Mouse (Mus musculus) adrenal gland, postnatal 14 days (tissue): ENCODE data around the gene Olfr492. TPM values are rescaled to one million over a fixed set of nuclear protein-coding genes. Genes with fewer than 3 reads are reported as not detected.

ENCODE experiments used
- DNase-seq: peaks from one replicate; pipeline ENCODE4 v3.0.0; 2021; ENCODE audit warnings: mixed read lengths
- long read RNA-seq, 2 experiments: library from polyadenylated mRNA; stranded (forward); transcript quantifications; one replicate each; pipeline ENCODE4 v2.0.0; 2021
- total RNA-seq: library from RNA; stranded (reverse); gene quantifications from 2 replicates; pipeline ENCODE4 v1.2.3, GENCODE M21; 2021

Olfr492 gene
- total RNA-seq, result not detected in 2 replicates
- long read RNA-seq, experiment 1, result 0 reads
- long read RNA-seq, experiment 2, result 0 reads

DNA sequence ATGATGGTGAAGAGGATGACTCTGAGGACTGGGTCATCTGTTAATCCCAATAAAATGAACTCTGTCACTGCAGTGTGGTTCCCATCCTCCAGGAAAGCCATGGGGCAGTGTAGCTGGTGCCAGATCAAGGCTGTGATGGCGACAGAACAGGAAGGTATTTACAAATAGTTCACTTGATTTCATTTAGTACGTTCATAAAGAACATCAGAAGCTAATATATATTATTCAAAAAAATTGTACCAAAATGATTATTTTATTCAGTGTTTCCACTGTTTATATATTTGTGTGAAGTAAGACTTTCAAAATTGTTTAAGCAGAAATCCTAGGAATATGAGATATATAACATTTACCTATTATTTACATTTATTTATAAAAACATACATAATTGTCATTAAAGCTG, at the start of gene Olfr492:
Gene Olfr492, minus strand, starts transcription at position 101 of the 400 bp plus-strand sequence.
- DNase-seq, result no peak

DNA sequence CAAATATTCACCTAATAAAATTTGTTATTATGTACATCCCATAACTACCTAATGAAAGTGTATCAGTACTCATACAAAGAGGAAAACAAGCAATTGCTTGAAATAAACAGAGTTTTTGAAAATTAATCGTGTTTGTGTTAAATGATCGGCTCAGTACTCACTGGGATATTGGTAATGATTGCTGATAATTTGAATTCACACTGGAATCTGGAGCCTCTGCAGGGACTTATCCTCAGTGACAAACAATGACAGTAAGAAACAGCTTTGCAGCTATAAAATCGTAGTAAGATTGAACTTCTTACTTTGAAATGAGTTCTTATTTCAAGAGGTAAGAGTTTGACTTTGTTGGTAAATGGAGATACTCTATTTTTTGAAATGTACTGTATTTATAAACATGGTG, 41.6 kb upstream of the Olfr492 start, which contains the start of gene Olfr494:
Gene Olfr494, plus strand, starts transcription at position 301 of the 400 bp plus-strand sequence.
- no peak for DNase-seq

DNA sequence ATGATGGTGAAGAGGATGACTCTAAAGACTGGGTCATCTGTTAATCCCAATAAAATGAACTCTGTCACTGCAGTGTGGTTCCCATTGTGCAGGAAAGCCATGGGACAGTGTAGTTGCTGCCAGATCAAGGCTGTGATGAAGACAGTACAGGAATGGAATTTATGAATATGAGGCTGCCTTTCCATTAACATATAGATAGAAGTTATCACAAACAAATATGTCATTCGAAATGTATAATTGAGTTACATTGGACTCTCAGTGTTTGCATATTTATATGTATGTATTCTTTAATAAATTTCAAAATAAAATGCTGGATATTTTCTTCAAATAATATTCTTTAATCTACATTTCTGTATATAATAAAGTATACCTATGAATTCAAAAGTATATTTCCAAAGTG, 23.4 kb upstream of the Olfr492 start, which contains the start of gene Olfr493:
Gene Olfr493, minus strand, starts transcription at position 101 of the 400 bp plus-strand sequence.
- no peak for DNase-seq

DNA sequence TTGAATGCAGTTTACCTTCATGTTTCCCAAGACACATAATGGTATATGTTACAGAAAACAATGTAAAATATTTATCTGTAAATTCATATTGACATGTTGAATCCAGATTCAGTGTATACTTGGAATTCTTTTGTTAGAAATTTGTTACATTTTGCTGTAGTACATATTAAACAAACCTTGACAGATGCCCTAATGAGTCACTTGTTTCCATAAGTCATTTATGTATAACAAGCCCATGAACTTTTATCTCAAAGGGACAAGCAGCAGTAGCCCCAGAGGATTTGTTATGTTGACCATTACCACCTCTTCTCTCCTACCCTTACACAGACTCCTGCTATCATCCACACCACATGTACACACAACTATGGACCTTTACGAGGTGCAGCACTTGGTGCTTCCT, 10.3 kb downstream of the Olfr492 start, which contains the start of gene Olfr491:
Gene Olfr491, plus strand, starts transcription at position 301 of the 400 bp plus-strand sequence.
- no peak for DNase-seq

DNA sequence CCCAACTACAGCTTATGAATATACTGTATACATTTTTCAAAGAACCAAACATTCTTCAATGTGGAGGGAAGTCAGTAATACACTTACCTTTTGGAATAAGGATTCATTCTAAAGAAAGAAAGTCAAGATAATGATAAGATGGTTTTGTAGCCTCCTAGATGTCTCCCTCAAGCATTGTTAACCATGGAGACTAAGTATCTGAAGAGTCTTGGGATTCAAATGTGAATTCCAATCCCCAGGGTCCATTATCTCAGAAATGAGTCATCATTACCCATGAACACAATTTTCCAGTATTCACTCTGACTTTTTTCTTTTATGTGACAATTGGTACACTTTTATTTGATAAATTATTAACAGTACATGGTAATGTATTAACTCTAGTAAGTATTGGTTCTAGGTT, 34.6 kb downstream of the Olfr492 start, which contains the start of gene Olfr490:
Gene Olfr490, minus strand, starts transcription at position 101 of the 400 bp plus-strand sequence.
- DNase-seq, result no peak

Other genes starting within 250 kb of the Olfr492 start
- not detected in 2 replicates for gene Olfr481, start 243.8 kb downstream of the Olfr492 start, total RNA-seq
- 1.7 and 2.4 TPM in 2 replicates for gene Olfr482, start 226.1 kb downstream of the Olfr492 start, total RNA-seq
- not detected in 2 replicates for gene Olfr483, start 222.8 kb downstream of the Olfr492 start, total RNA-seq
- gene Olfr484, start 196.2 kb downstream of the Olfr492 start, total RNA-seq, result not detected in 2 replicates
- not detected in 2 replicates for gene Olfr485, start 163.8 kb downstream of the Olfr492 start, total RNA-seq
- gene Olfr486, start 150.9 kb downstream of the Olfr492 start, total RNA-seq, result not detected in 2 replicates
- gene Olfr487, start 109.0 kb downstream of the Olfr492 start, total RNA-seq, result not detected in 2 replicates
- gene Olfr488, start 65.3 kb downstream of the Olfr492 start, total RNA-seq, result not detected in 2 replicates
- gene Olfr490, start 34.7 kb downstream of the Olfr492 start, total RNA-seq, result not detected in 2 replicates
- gene Olfr491, start 10.2 kb downstream of the Olfr492 start, total RNA-seq, result not detected in 2 replicates
- not detected in 2 replicates for gene Olfr493, start 23.3 kb upstream of the Olfr492 start, total RNA-seq
- gene Olfr494, start 41.7 kb upstream of the Olfr492 start, total RNA-seq, result not detected in 2 replicates
- not detected in 2 replicates for gene Olfr495, start 69.5 kb upstream of the Olfr492 start, total RNA-seq
- not detected in 2 replicates for gene Olfr497, start 96.7 kb upstream of the Olfr492 start, total RNA-seq
- not detected in 2 replicates for gene Olfr498, start 141.7 kb upstream of the Olfr492 start, total RNA-seq
- not detected in 2 replicates for gene Olfr502, start 201.4 kb upstream of the Olfr492 start, total RNA-seq
- gene Olfr503, start 220.9 kb upstream of the Olfr492 start, total RNA-seq, result not detected in 2 replicates
- not detected in 2 replicates for gene Olfr504, start 242.1 kb upstream of the Olfr492 start, total RNA-seq